Mouse (Mus musculus) MEL (cell line): ENCODE data around the gene Exosc10.

Source experiments
- CTCF ChIP-seq, 3 experiments: IDR thresholded peaks in 2 of 3; conservative IDR thresholded peaks in 1 of 3; 2 replicates each; pipeline ENCODE4 v1.5.1; 2011 to 2012; ENCODE audit warnings: low read length in 3 of 3, low read depth in 2 of 3, mild to moderate bottlenecking in 2 of 3, improper control_type of control experiment in 1 of 3, inconsistent platforms in 1 of 3, mixed read lengths in 1 of 3, moderate library complexity in 1 of 3; ENCODE audit not compliant: control insufficient read depth in 1 of 3, insufficient read depth in 1 of 3, poor library complexity in 1 of 3, severe bottlenecking in 1 of 3
- MAFK ChIP-seq: IDR thresholded peaks from 2 replicates; pipeline ENCODE4 v1.6.1; 2011; ENCODE audit warnings: low read depth, mild to moderate bottlenecking, low read length, improper control_type of control experiment, borderline replicate concordance
- MAZ ChIP-seq: IDR thresholded peaks from 2 replicates; pipeline ENCODE4 v1.6.1; 2012; ENCODE audit warnings: low read depth, mild to moderate bottlenecking, inconsistent platforms, low read length, improper control_type of control experiment
- RCOR1 ChIP-seq: IDR thresholded peaks from 2 replicates; pipeline ENCODE4 v1.6.1; 2012; ENCODE audit warnings: low read depth, mild to moderate bottlenecking, inconsistent platforms, low read length, improper control_type of control experiment
- TBP ChIP-seq: IDR thresholded peaks from 2 replicates; pipeline ENCODE4 v1.8.0; 2011; ENCODE audit warnings: low read depth, low read length, improper control_type of control experiment

DNA sequence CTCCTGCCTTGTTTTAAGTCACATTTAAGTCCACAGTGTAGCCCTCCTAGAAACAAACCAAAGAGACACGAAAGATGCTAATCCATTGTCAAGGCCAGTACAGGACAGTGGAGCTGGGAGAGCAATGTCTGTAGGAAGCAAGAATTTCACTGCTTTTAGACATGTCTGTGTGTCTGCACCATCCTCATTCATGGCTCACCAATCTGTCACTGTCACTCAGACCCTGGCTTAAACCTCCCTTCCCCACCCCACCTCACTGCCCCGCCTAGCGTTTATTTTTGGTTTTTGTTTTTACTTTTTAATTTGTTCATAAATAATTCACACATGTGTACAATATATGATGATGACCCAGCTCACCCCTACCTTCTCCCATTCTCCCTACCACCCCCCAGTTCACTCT lies 25.7 kb upstream of the Exosc10 start:
- TF ChIP-seq CTCF (IDR thresholded peaks at IDR 0.05 in 2 of 3, conservative IDR thresholded peaks at IDR 0.05 in 1 of 3; ENCODE audit: control insufficient read depth in 1 of 3, insufficient read depth in 1 of 3, low read depth in 2 of 3, low read length in 3 of 3, poor library complexity in 1 of 3, severe bottlenecking in 1 of 3) (no peak), RCOR1 (no peak), MAZ (no peak), MAFK (no peak), TBP (no peak)
